In genomic region chr3:145922019-145922854, GRCm38 (mm10) we compare ENCODE assay signal across 8 mouse cellular contexts. TPM values are rescaled to one million over a fixed set of nuclear protein-coding genes. Genes with fewer than 3 reads are reported as not detected.
DNase-seq lines count a peak whose midpoint lies in the region; ATAC-seq and TF ChIP-seq lines count a peak whose summit lies in the region.

Gene Bcl10 (plus strand): TSS chr3:145922804.

- H3K4me3 ChIP-seq in kidney, postnatal 0 days (replicated peaks; ENCODE audit: low read depth, low read length) = peak within 1 kb of the TSS; percentile 91; the same call in 1 of the 2 replicates
- peak within 1 kb of the TSS; percentile 53 for H3K4me3 ChIP-seq in heart, adult 2 months
- peak within 1 kb of the TSS; percentile 90 for H3K4me3 ChIP-seq in midbrain, embryonic 15.5 days

- peaks cover 1% of the 10 kb centered on the region; the same call in 1 of the 2 replicates for H3K79me2 ChIP-seq in heart, adult 2 months (replicated peaks; ENCODE audit: control insufficient read depth, insufficient read depth, low read length)

- no peaks in the 10 kb centered on the region for H3K27me3 ChIP-seq in kidney, postnatal 0 days (ENCODE audit: insufficient read depth, low read length)
- H3K27me3 ChIP-seq in heart, adult 2 months (ENCODE audit: control insufficient read depth, insufficient read depth, low read length) = no peaks in the 10 kb centered on the region
- no peaks in the 10 kb centered on the region for H3K27me3 ChIP-seq in midbrain, embryonic 15.5 days (replicated peaks)

- 35% methylated on average over 11 of the region's 11 CpGs for WGBS in kidney, postnatal 0 days
- 28% methylated on average over 11 of the region's 11 CpGs for WGBS in heart, adult 2 months
- WGBS in midbrain, embryonic 15.5 days = 33% methylated on average over 11 of the region's 11 CpGs

- peak within 1 kb of the TSS; percentile 74; the same call in 1 of the 2 replicates for H3K27ac ChIP-seq in kidney, postnatal 0 days
- peak within 1 kb of the TSS; percentile 82 for H3K27ac ChIP-seq in heart, adult 2 months
- H3K27ac ChIP-seq in midbrain, embryonic 15.5 days = peak within 1 kb of the TSS; percentile 91

- H3K9me3 ChIP-seq in kidney, postnatal 0 days (replicated peaks; ENCODE audit: low read length) = no peaks in the 10 kb centered on the region
- H3K9me3 ChIP-seq in midbrain, embryonic 15.5 days = no peaks in the 10 kb centered on the region

- no peak for ATAC-seq in kidney, postnatal 0 days (replicated peaks; ENCODE audit: low FRiP score, low read depth)
- ATAC-seq in midbrain, embryonic 15.5 days (replicated peaks) = no peak
- no peak for ATAC-seq in frontal cortex, adult (ENCODE audit: low TSS enrichment)

- no peak within 1 kb of the TSS for H3K9ac ChIP-seq in kidney, postnatal 0 days (ENCODE audit: low read depth, low read length)
- peak within 1 kb of the TSS; percentile 63 for H3K9ac ChIP-seq in heart, adult 2 months (ENCODE audit: low read depth, low read length)
- H3K9ac ChIP-seq in midbrain, embryonic 15.5 days = 0 out of 2 replicates have a peak within 1 kb of the TSS, but pooled peaks have one; percentile 7

- intact Hi-C loops in heart, adult 2 months (cut with DNase I) = loop anchor here (5.0 kb wide), 2 partner anchors 275 to 345 kb away; partner anchors contain the start of genes Ccn1 and Znhit6

- H3K4me2 ChIP-seq in kidney, postnatal 0 days (ENCODE audit: low read length) = peak within 1 kb of the TSS; percentile 46
- peak within 1 kb of the TSS; percentile 84 for H3K4me2 ChIP-seq in midbrain, embryonic 15.5 days

- no peaks in the 10 kb centered on the region for H3K36me3 ChIP-seq in kidney, postnatal 0 days (ENCODE audit: insufficient read depth, low read length)
- peaks cover 8% of the 10 kb centered on the region for H3K36me3 ChIP-seq in heart, adult 2 months (ENCODE audit: control insufficient read depth, insufficient read depth, low read length)
- H3K36me3 ChIP-seq in midbrain, embryonic 15.5 days (replicated peaks) = no peaks in the 10 kb centered on the region

- no peak for TF ChIP-seq EP300 in heart, adult 2 months (IDR thresholded peaks at IDR 0.05; ENCODE audit: insufficient read depth, low read depth, low read length)

- TF ChIP-seq POLR2A in heart, adult 2 months (IDR thresholded peaks at IDR 0.05; ENCODE audit: insufficient read depth, low read depth, low read length) = no peak

- no peak for DNase-seq in kidney, postnatal 0 days (ENCODE audit: low spot score)
- DNase-seq in kidney, adult 8-10 months = no peak
- no peak for DNase-seq in adrenal gland, adult 8-10 months
- DNase-seq in heart, adult 2 months = no peak
- DNase-seq in layer of hippocampus, postnatal 14 days (ENCODE audit: low spot score in 2 of 2) = no peak
- no peak for DNase-seq in cerebellum, postnatal 4 days (ENCODE audit: low spot score in 2 of 2)

- H3K4me1 ChIP-seq in kidney, postnatal 0 days (replicated peaks; ENCODE audit: insufficient read depth, low read length) = peaks cover 10% of the 10 kb centered on the region; the same call in 1 of the 2 replicates
- peaks cover 10% of the 10 kb centered on the region for H3K4me1 ChIP-seq in heart, adult 2 months (ENCODE audit: control insufficient read depth, insufficient read depth, low read length)
- H3K4me1 ChIP-seq in midbrain, embryonic 15.5 days = peaks cover 13% of the 10 kb centered on the region

- no peak for TF ChIP-seq CTCF in kidney, postnatal 0 days (IDR thresholded peaks at IDR 0.05; ENCODE audit: low read depth)
- no peak for TF ChIP-seq CTCF in heart, adult 2 months (IDR thresholded peaks at IDR 0.05)

RNA-seq across cellular contexts. Expression of gene Bcl10, which starts in this region (rescaled TPM):
- polyA plus RNA-seq in kidney, postnatal 0 days (2015; fragmentation: Nextera tagmentation; extraction: Ambion mirVana) = 57.7 and 62.2 TPM in 2 replicates
- 10 to 100 TPM; 21.8 to 25.1 (median 23.4) TPM for total RNA-seq in adrenal gland, adult 8-10 months (2022)
- 10 to 100 TPM; 17.7 to 19.3 TPM for total RNA-seq in heart, adult 2 months (2021)
- polyA plus RNA-seq in heart, adult 2 months (2012; rRNA removed) = 11.0 and 14.0 TPM in 2 replicates
- total RNA-seq in layer of hippocampus, postnatal 14 days (2021) = 10 to 100 TPM; 14.9 to 15.6 TPM
- 30.9 and 32.4 TPM in 2 replicates for polyA plus RNA-seq in midbrain, embryonic 15.5 days (2015; fragmentation: Nextera tagmentation; extraction: Ambion mirVana)
